Mouse (Mus musculus) midbrain, embryonic 13.5 days (tissue): ENCODE data around the gene Sugct. TPM values are rescaled to one million over a fixed set of nuclear protein-coding genes. Genes with fewer than 3 reads are reported as not detected.
A peak's percentile ranks its signal among the peaks of the same experiment; 100 is the strongest.

Experiments used
- ATAC-seq: fragments of 200-750 bp; cut with Nextera tagmentation; 2 replicates; pipeline ENCODE4 v1.8.0; 2017; ENCODE audit warnings: mild to moderate bottlenecking, moderate TSS enrichment, moderate library complexity
- H3K27ac ChIP-seq: fragments of 300-500 bp; sonication (generic); 2 replicates; pipeline ENCODE4 v1.5.1; 2015; ENCODE audit warnings: inconsistent platforms, mild to moderate bottlenecking, moderate library complexity
- H3K27me3 ChIP-seq: fragments of 300-500 bp; sonication (generic); 2 replicates; pipeline ENCODE4 v1.6.1; 2015; ENCODE audit warnings: mild to moderate bottlenecking, inconsistent platforms
- H3K36me3 ChIP-seq: fragments of 300-500 bp; sonication (generic); 2 replicates; pipeline ENCODE4 v1.6.1; 2015; ENCODE audit warnings: mild to moderate bottlenecking, inconsistent platforms
- H3K4me1 ChIP-seq: fragments of 300-500 bp; sonication (generic); replicated peaks from 2 replicates; pipeline ENCODE4 v1.6.1; 2015; ENCODE audit warnings: inconsistent platforms
- H3K4me2 ChIP-seq: fragments of 300-500 bp; sonication (generic); replicated peaks from 2 replicates; pipeline ENCODE4 v1.6.1; 2015; ENCODE audit warnings: moderate library complexity, mild to moderate bottlenecking, inconsistent platforms
- H3K4me3 ChIP-seq: fragments of 300-500 bp; sonication (generic); replicated peaks from 2 replicates; pipeline ENCODE4 v1.5.1; 2015; ENCODE audit warnings: mild to moderate bottlenecking, inconsistent platforms
- H3K9ac ChIP-seq: fragments of 300-500 bp; sonication (generic); replicated peaks from 2 replicates; pipeline ENCODE4 v1.6.1; 2015; ENCODE audit warnings: mild to moderate bottlenecking, inconsistent platforms
- H3K9me3 ChIP-seq: fragments of 300-500 bp; sonication (generic); 2 replicates; pipeline ENCODE4 v1.6.1; 2016; ENCODE audit warnings: mild to moderate bottlenecking, inconsistent platforms
- WGBS: fragments of 180-500 bp; shearing (Covaris S2); methylation state at CpG from one replicate; pipeline ENCODE4 v1.1.7; 2015; 5-methylcytosine and 5-hydroxymethylcytosine counted together
- polyA plus RNA-seq: library from polyadenylated mRNA; unstranded; fragments of >200 nt; fragmentation: Nextera tagmentation; extraction: Ambion mirVana; gene quantifications from 2 replicates; pipeline ENCODE4 v1.2.1, GENCODE M21; 2015

Sugct gene
- polyA plus RNA-seq: 3.4 TPM in 2 replicates

DNA sequence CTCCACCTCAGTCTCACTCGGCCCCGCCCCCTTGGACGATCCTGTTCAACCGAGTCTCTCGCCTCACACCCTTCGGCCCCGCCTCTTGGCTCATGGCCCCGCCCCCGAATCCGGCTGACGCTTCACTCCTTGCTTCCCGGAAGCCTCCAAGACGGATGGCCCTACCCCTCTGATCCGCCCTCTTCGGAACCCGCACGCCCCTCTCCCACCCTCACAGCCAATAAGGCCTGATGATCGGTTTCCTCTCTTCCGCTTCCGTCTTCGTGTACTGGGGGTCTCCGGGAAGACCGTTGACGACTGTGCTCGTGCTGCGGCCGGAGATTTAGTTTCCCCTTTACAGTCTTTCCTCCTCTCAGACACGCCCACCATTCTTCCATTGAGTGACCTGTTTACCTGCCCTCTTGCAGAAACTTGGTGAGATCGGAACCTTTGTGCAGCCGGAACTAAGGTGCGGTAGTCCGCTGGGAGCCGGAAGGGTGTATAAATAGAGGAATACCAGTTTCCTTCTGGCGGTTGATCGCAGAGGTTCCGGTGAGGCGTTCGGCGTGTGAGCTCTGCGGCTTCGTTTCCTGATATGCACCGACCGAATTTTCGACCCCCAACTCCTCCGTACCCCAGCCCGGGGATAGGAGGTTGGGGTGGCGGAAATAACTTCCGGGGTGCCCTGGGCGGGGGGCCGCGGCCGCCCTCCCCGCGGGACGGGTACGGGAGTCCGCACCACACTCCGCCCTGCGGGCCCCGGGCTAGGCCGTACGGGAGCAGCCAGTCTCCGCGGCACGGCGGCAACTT is at the start of gene Sugct, which contains the start of gene Mplkip:
TSS of gene Sugct (minus strand) at position 643 of the 789 bp plus-strand sequence.
TSS of gene Mplkip (plus strand) at position 282 of the 789 bp plus-strand sequence.
- ATAC-seq: peak; percentile 99
- under 1% methylated on average over 66 of the region's 66 CpGs for WGBS
- H3K27me3 ChIP-seq: no peaks in the 10 kb centered on the region
- peaks cover 12% of the 10 kb centered on the region for H3K4me1 ChIP-seq
- H3K27ac ChIP-seq: peak within 1 kb of the TSS; percentile 90
- no peaks in the 10 kb centered on the region for H3K36me3 ChIP-seq
- peak within 1 kb of the TSS; percentile 68 for H3K4me2 ChIP-seq
- peak within 1 kb of the TSS; percentile 85 for H3K4me3 ChIP-seq
- peak within 1 kb of the TSS; percentile 91 for H3K9ac ChIP-seq
- H3K9me3 ChIP-seq: no peaks in the 10 kb centered on the region

- H3K27ac ChIP-seq: no peak overlapping the region
- H3K36me3 ChIP-seq: peaks cover 3% of the 10 kb centered on the region; the same call in 1 of the 2 replicates
- no peaks in the 10 kb centered on the region for H3K27me3 ChIP-seq
- H3K4me1 ChIP-seq: no peaks in the 10 kb centered on the region
- H3K4me2 ChIP-seq: no peak overlapping the region
- WGBS: 94% methylated on average over 3 of the region's 3 CpGs
- no peak for ATAC-seq
- H3K9ac ChIP-seq: no peak overlapping the region
- H3K9me3 ChIP-seq: no peaks in the 10 kb centered on the region
- H3K4me3 ChIP-seq: no peak overlapping the region
These were observed 33.4 kb upstream of the Sugct start for GRCm38 (mm10) chr13:17728798-17729197.

DNA sequence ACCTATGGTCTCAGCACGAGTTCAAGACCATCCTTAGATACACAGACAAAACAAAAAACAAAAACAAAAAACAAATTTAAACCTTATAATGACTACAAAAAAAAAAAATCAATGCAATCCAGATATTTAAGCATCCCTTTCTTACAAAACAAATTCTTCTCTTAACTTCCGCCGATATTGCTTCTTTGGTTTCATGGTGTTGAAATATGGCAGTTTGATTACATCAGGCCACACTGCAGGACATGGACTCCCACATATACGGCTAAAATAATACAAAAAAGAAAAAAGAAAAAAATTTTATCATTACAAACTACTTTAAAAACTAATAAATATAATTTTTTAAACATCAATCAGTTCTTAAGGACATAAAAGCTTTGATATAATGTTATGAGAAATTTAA is 32.6 kb upstream of the Sugct start:
- no peak for ATAC-seq
- Histone ChIP-seq H3K36me3 (peaks cover 3% of the 10 kb centered on the region; the same call in 1 of the 2 replicates), H3K4me2 (no peak overlapping the region), H3K27me3 (no peaks in the 10 kb centered on the region), H3K9ac (no peak overlapping the region), H3K4me1 (no peaks in the 10 kb centered on the region), H3K27ac (no peak overlapping the region), H3K4me3 (no peak overlapping the region), H3K9me3 (no peaks in the 10 kb centered on the region)
- 94% methylated on average over 4 of the region's 4 CpGs for WGBS

GRCm38 (mm10) chr13:17717357-17717756 is 22.0 kb upstream of the Sugct start:
- Histone ChIP-seq H3K27ac (no peak overlapping the region), H3K4me1 (no peaks in the 10 kb centered on the region), H3K9ac (no peak overlapping the region), H3K9me3 (no peaks in the 10 kb centered on the region), H3K4me3 (no peak overlapping the region), H3K4me2 (no peak overlapping the region), H3K36me3 (peaks cover 32% of the 10 kb centered on the region), H3K27me3 (no peaks in the 10 kb centered on the region)
- no peak for ATAC-seq
- 96% methylated on average over 1 of the region's 1 CpGs for WGBS

GRCm38 (mm10) chr13:17708784-17709311 is 13.5 kb upstream of the Sugct start:
- 76% methylated on average over 5 of the region's 5 CpGs for WGBS
- Histone ChIP-seq H3K4me1 (no peaks in the 10 kb centered on the region), H3K36me3 (0 out of 2 replicates have a peak, but pooled peaks cover 2% of the 10 kb centered on the region), H3K27ac (no peak overlapping the region), H3K27me3 (no peaks in the 10 kb centered on the region), H3K9ac (no peak overlapping the region), H3K4me3 (no peak overlapping the region), H3K4me2 (no peak overlapping the region), H3K9me3 (no peaks in the 10 kb centered on the region)
- 0 out of 2 replicates have a peak, but pooled peaks have one; percentile 53 for ATAC-seq

GRCm38 (mm10) chr13:17705188-17705826 is 10.0 kb upstream of the Sugct start:
- H3K9ac ChIP-seq: no peak overlapping the region
- no peaks in the 10 kb centered on the region for H3K36me3 ChIP-seq
- H3K27ac ChIP-seq: no peak overlapping the region
- H3K4me3 ChIP-seq: no peak overlapping the region
- H3K4me2 ChIP-seq: no peak overlapping the region
- no peak for ATAC-seq
- no peaks in the 10 kb centered on the region for H3K9me3 ChIP-seq
- H3K4me1 ChIP-seq: no peaks in the 10 kb centered on the region
- H3K27me3 ChIP-seq: no peaks in the 10 kb centered on the region
- 90% methylated on average over 6 of the region's 6 CpGs for WGBS

DNA sequence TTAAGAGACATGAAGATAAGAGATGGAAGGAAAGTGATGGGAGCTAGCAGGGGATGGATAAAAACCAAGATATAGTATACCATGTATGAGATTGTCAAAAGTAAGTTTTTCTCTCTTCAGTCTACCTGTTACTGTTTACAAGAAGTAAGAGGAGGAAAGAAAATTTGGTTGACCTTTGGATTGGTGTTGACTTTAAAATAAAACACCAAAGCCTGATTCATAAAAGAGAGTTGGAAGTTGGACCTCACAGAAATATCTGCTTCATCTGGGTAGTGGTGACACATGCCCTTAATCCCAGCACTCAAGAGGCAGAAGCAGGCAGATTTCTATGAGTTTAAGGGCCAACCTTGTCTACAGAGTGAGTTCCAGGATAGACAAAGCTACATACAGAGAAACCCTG is 7.0 kb upstream of the Sugct start:
- Histone ChIP-seq H3K9me3 (no peaks in the 10 kb centered on the region), H3K36me3 (no peaks in the 10 kb centered on the region), H3K4me2 (no peak overlapping the region), H3K27ac (no peak overlapping the region), H3K9ac (no peak overlapping the region), H3K27me3 (no peaks in the 10 kb centered on the region), H3K4me1 (peaks cover 3% of the 10 kb centered on the region; the same call in 1 of the 2 replicates), H3K4me3 (no peak overlapping the region)
- no peak for ATAC-seq

- no peak for ATAC-seq
- Histone ChIP-seq H3K27ac (no peak overlapping the region), H3K4me3 (no peak overlapping the region), H3K9me3 (no peaks in the 10 kb centered on the region), H3K4me1 (peaks cover 7% of the 10 kb centered on the region; the same call in 1 of the 2 replicates), H3K4me2 (no peak overlapping the region), H3K27me3 (no peaks in the 10 kb centered on the region), H3K9ac (no peak overlapping the region), H3K36me3 (no peaks in the 10 kb centered on the region)
These were observed 6.0 kb upstream of the Sugct start for GRCm38 (mm10) chr13:17701322-17701721.

DNA sequence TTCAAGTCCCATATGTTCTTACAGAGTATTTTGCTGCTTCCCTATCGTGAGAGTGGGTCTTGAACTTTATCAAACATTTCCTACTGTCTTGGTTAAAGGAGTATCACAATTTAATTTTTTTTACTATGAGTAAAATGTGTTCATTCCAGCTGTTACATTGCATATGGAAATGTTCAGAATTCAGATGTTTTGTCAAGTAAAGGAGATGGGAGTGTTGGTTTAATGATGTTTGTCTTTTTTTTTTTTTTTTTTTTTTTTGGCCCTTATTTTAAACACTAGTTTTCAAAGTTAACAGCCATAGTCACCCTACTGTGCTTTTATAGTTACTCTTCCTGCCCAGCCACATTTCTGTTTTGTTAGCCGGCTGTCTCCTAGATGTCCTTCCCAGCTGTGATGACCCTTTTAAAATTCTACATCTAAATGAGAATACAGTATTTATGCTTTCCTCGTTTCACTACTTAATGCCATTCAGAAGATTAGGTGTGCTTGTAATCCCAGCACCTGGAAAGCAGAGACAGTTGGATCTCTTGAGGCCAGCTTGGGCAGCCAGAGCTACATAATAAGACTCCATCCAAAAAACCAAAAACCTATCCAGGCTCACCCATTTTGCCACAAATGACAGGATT is 4.8 kb upstream of the Sugct start:
- Histone ChIP-seq H3K9me3 (no peaks in the 10 kb centered on the region), H3K4me2 (no peak overlapping the region), H3K9ac (no peak overlapping the region), H3K4me1 (peaks cover 12% of the 10 kb centered on the region), H3K27ac (no peak overlapping the region), H3K36me3 (no peaks in the 10 kb centered on the region), H3K4me3 (no peak overlapping the region), H3K27me3 (no peaks in the 10 kb centered on the region)
- 86% methylated on average over 3 of the region's 3 CpGs for WGBS
- no peak for ATAC-seq

GRCm38 (mm10) chr13:17695898-17696580 is 686 bp upstream of the Sugct start:
- Histone ChIP-seq H3K9ac (peak overlapping the region; percentile 91), H3K4me1 (peaks cover 12% of the 10 kb centered on the region), H3K4me2 (peak overlapping the region; percentile 68), H3K9me3 (no peaks in the 10 kb centered on the region), H3K27ac (peak overlapping the region; percentile 90; the same call in 1 of the 2 replicates), H3K36me3 (no peaks in the 10 kb centered on the region), H3K4me3 (peak overlapping the region; percentile 85), H3K27me3 (no peaks in the 10 kb centered on the region)
- 20% methylated on average over 7 of the region's 7 CpGs for WGBS
- ATAC-seq: no peak

DNA sequence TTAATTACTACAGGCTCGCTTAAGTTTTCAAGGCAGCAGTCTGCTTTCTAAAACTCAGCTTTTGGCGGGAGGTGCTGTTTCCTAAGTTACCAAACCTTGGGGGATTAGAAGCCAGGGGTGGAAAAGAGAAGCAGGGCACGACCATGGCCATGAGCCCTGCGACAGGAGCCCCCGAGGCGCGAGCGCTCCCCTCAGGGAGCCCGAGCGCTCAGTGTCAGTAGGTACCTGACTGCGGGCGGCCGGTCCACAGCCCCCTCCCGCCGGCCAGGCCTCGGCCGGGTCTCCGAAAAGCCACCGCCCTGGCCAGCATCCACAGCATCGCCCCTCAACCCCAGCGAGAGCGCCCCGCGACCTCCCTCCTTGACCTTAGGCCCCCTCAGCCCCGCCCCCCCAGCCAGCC is 939 bp downstream of the Sugct start:
- peak overlapping the region; percentile 85 for H3K4me3 ChIP-seq
- peak overlapping the region; percentile 90 for H3K27ac ChIP-seq
- under 1% methylated on average over 20 of the region's 25 CpGs for WGBS
- peak overlapping the region; percentile 66 for H3K4me2 ChIP-seq
- H3K9ac ChIP-seq: peak overlapping the region; percentile 76
- H3K36me3 ChIP-seq: no peaks in the 10 kb centered on the region
- H3K4me1 ChIP-seq: peaks cover 12% of the 10 kb centered on the region
- no peaks in the 10 kb centered on the region for H3K9me3 ChIP-seq
- peak; percentile 90 for ATAC-seq
- H3K27me3 ChIP-seq: no peaks in the 10 kb centered on the region
